Mouse (Mus musculus): ENCODE measurements around the gene Gsta3. TPM values are rescaled to one million over a fixed set of nuclear protein-coding genes. Genes with fewer than 3 reads are reported as not detected.
A peak's percentile ranks its signal among the peaks of the same experiment; 100 is the strongest.
"Not testable (repeated sequence)": the region's sequence is repeated elsewhere in the genome, so short reads cannot be mapped to it uniquely, and the experiment has no call there.

Gene Gsta3
- polyA plus RNA-seq, 1 experiment, result 11.5 TPM

DNA sequence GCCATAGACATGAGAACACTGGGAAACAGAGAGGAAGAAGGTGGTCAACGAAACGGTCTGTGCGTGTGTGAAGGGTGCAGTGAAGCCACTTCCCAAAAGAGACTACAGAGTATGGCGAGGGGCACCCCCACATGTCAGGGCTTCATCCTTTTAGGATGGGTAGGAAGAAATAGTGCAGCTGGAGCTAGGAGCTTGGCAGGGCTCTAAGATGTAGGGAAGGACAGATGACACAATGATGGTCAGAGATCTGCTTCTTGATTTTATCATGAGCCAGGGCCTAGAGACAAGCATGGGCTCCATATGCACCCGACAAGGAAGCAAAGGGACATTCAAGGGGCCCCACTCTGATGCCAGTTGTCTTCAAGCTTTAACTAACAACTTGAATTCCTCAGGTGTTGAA is 22.0 kb downstream of the Gsta3 start:
- H3K4me3 ChIP-seq (replicated peaks; ENCODE audit: control insufficient read depth, low read depth, low read length), result no peak overlapping the region
- 70% methylated on average over 5 of the region's 5 CpGs for WGBS
- no peaks in the 10 kb centered on the region for H3K4me1 ChIP-seq (ENCODE audit: control insufficient read depth, insufficient read depth, low read length)
- TF ChIP-seq CTCF (IDR thresholded peaks at IDR 0.05; ENCODE audit: control insufficient read depth, insufficient read depth, low read length) (no peak), POLR2A (IDR thresholded peaks at IDR 0.05; ENCODE audit: borderline replicate concordance, control insufficient read depth, low read depth, low read length) (no peak)
- no peak overlapping the region for H3K27ac ChIP-seq (ENCODE audit: control insufficient read depth, insufficient read depth, low read depth, low read length, poor library complexity)

DNA sequence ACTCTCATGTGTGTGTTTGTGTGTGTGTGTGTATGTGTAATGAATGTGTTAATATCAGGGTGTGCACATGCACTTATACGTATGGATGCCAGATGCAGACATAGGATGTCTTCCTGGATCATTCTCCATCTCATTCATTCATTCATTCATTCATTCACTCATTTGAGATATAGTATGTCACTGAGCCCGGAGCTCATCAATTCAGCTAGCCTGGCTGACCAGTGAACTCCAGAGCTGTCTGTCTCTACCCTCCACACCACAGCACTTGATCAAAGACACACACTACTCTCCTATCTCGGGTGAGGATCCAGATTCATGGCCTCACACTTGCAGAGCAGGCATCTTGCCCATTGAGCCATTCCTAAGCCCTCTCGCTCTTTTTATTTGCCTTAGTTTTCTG is 23.6 kb downstream of the Gsta3 start:
- H3K27ac ChIP-seq (ENCODE audit: control insufficient read depth, insufficient read depth, low read depth, low read length, poor library complexity), result no peak overlapping the region
- no peak overlapping the region for H3K4me3 ChIP-seq (replicated peaks; ENCODE audit: control insufficient read depth, low read depth, low read length)
- WGBS, result 74% methylated on average over 4 of the region's 4 CpGs
- no peaks in the 10 kb centered on the region for H3K4me1 ChIP-seq (ENCODE audit: control insufficient read depth, insufficient read depth, low read length)
- TF ChIP-seq POLR2A (IDR thresholded peaks at IDR 0.05; ENCODE audit: borderline replicate concordance, control insufficient read depth, low read depth, low read length), result no peak
- no peak for TF ChIP-seq CTCF (IDR thresholded peaks at IDR 0.05; ENCODE audit: control insufficient read depth, insufficient read depth, low read length)

GRCm38 (mm10) chr1:21264747-21265146 is 24.4 kb downstream of the Gsta3 start:
- no peak overlapping the region for H3K4me3 ChIP-seq (replicated peaks; ENCODE audit: control insufficient read depth, low read depth, low read length)
- no peaks in the 10 kb centered on the region for H3K4me1 ChIP-seq (ENCODE audit: control insufficient read depth, insufficient read depth, low read length)
- WGBS, result 80% methylated on average over 8 of the region's 8 CpGs
- H3K27ac ChIP-seq (ENCODE audit: control insufficient read depth, insufficient read depth, low read depth, low read length, poor library complexity), result no peak overlapping the region
- TF ChIP-seq CTCF (IDR thresholded peaks at IDR 0.05; ENCODE audit: control insufficient read depth, insufficient read depth, low read length) (no peak), POLR2A (IDR thresholded peaks at IDR 0.05; ENCODE audit: borderline replicate concordance, control insufficient read depth, low read depth, low read length) (no peak)

DNA sequence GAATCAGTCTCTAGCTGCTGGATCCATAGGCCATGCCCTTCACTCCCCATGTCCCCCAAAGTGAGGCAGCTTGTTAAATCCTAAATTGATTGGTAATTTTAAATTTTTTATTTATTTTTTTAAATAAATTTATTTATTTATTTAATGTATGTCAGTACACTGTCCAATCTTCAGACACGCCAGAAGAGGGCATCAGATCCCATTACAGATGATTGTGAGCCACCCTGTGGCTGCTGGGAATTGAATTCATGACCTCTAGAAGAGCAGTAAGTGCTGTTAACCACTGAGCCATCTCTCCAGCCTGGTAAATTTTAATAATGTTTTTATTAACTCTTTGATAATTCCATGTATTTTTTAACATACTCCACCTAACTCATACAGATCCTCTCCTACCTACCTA is 26.4 kb downstream of the Gsta3 start:
- Histone ChIP-seq H3K4me1 (ENCODE audit: control insufficient read depth, insufficient read depth, low read length) (no peaks in the 10 kb centered on the region; the same call in 1 of the 2 replicates), H3K27ac (ENCODE audit: control insufficient read depth, insufficient read depth, low read depth, low read length, poor library complexity) (no peak overlapping the region), H3K4me3 (replicated peaks; ENCODE audit: control insufficient read depth, low read depth, low read length) (no peak overlapping the region)
- TF ChIP-seq CTCF (IDR thresholded peaks at IDR 0.05; ENCODE audit: control insufficient read depth, insufficient read depth, low read length) (no peak), POLR2A (IDR thresholded peaks at IDR 0.05; ENCODE audit: borderline replicate concordance, control insufficient read depth, low read depth, low read length) (no peak)
- 58% methylated on average over 1 of the region's 1 CpGs for WGBS

DNA sequence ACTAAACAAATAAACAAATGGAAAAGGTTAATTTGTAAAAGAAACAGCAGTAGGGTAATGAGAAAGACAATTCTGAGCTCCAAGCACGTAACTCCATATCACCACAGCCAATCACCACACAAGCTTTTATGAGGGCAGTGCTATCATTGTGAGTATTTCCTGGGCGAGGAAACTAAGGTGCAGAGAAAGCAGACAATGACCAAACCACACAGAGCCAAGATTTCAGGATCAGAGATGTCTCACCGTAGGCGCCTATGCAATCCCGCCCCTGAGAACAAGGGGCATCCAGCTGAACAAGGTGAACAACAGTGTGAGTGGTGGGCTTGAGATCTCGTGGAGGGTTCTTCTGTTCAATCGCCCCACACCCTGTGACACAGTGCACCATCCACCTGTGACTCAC is 27.1 kb downstream of the Gsta3 start:
- H3K27ac ChIP-seq (ENCODE audit: control insufficient read depth, insufficient read depth, low read depth, low read length, poor library complexity); H3K4me1 ChIP-seq (ENCODE audit: control insufficient read depth, insufficient read depth, low read length); H3K4me3 ChIP-seq (replicated peaks; ENCODE audit: control insufficient read depth, low read depth, low read length): not testable (repeated sequence)
- WGBS, result 71% methylated on average over 7 of the region's 7 CpGs

DNA sequence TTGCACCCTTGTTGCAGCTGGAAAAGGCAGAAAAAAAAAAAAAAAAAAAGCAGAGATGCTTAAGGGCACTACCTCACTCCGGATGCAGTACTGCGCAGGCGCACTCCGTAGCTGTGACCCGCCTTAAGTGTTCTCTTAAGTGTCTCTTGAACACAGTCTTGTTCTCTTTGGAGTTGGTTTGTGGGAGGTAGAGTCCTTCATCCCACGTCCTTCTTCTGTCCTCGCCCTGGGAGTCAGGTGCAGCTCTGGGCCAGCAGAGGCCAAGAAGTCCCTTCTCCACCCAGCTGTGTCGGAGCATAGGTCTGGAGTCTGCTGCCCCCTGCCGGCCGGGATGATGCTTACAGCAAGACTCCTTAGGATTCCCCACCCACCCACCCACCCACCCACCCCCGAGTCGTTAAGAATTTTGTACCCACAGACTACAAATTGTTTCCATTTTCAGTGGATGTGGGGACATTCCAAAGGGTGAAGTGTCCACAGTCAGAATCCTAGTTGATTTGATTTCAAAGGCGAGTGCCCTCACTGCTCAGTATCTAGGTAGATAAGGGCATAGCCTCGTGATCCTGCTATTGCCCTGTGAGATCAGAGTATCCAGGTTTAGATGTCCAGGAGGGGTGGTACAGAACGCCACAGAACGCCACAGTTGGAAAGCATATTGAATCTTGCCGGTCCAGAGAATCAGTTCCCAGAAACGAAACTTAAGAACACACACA is 31.1 kb downstream of the Gsta3 start:
- WGBS, result 24% methylated on average over 18 of the region's 18 CpGs
- H3K4me3 ChIP-seq (replicated peaks; ENCODE audit: control insufficient read depth, low read depth, low read length), result peak overlapping the region; percentile 21
- H3K27ac ChIP-seq (ENCODE audit: control insufficient read depth, insufficient read depth, low read depth, low read length, poor library complexity), result no peak overlapping the region
- H3K4me1 ChIP-seq (ENCODE audit: control insufficient read depth, insufficient read depth, low read length), result peaks cover 2% of the 10 kb centered on the region
- TF ChIP-seq CTCF (IDR thresholded peaks at IDR 0.05; ENCODE audit: control insufficient read depth, insufficient read depth, low read length), result peak; percentile 78
- TF ChIP-seq POLR2A (IDR thresholded peaks at IDR 0.05; ENCODE audit: borderline replicate concordance, control insufficient read depth, low read depth, low read length), result no peak

- peak overlapping the region; percentile 30 for H3K4me3 ChIP-seq (replicated peaks; ENCODE audit: control insufficient read depth, low read depth, low read length)
Measured at GRCm38 (mm10) chr1:21272056-21272431, 31.7 kb downstream of the Gsta3 start.

GRCm38 (mm10) chr1:21273091-21273490 is 32.7 kb downstream of the Gsta3 start:
- H3K27ac ChIP-seq (ENCODE audit: control insufficient read depth, insufficient read depth, low read depth, low read length, poor library complexity), result no peak overlapping the region
- TF ChIP-seq POLR2A (IDR thresholded peaks at IDR 0.05; ENCODE audit: borderline replicate concordance, control insufficient read depth, low read depth, low read length) (no peak), CTCF (IDR thresholded peaks at IDR 0.05; ENCODE audit: control insufficient read depth, insufficient read depth, low read length) (no peak)
- peaks cover 2% of the 10 kb centered on the region for H3K4me1 ChIP-seq (ENCODE audit: control insufficient read depth, insufficient read depth, low read length)
- H3K4me3 ChIP-seq (replicated peaks; ENCODE audit: control insufficient read depth, low read depth, low read length), result no peak overlapping the region
- 76% methylated on average over 6 of the region's 6 CpGs for WGBS

More at GRCm38 (mm10) chr1:21272056-21272431, 31.7 kb downstream of the Gsta3 start:
- no peak overlapping the region for H3K27ac ChIP-seq (ENCODE audit: control insufficient read depth, insufficient read depth, low read depth, low read length, poor library complexity)
- 24% methylated on average over 14 of the region's 14 CpGs for WGBS
- TF ChIP-seq CTCF (IDR thresholded peaks at IDR 0.05; ENCODE audit: control insufficient read depth, insufficient read depth, low read length), result no peak
- TF ChIP-seq POLR2A (IDR thresholded peaks at IDR 0.05; ENCODE audit: borderline replicate concordance, control insufficient read depth, low read depth, low read length), result no peak
- peaks cover 2% of the 10 kb centered on the region for H3K4me1 ChIP-seq (ENCODE audit: control insufficient read depth, insufficient read depth, low read length)

Measured in bone marrow, adult 2 months (tissue).